6 mouse cellular contexts compared by ENCODE assay signal in the genomic region with DNA sequence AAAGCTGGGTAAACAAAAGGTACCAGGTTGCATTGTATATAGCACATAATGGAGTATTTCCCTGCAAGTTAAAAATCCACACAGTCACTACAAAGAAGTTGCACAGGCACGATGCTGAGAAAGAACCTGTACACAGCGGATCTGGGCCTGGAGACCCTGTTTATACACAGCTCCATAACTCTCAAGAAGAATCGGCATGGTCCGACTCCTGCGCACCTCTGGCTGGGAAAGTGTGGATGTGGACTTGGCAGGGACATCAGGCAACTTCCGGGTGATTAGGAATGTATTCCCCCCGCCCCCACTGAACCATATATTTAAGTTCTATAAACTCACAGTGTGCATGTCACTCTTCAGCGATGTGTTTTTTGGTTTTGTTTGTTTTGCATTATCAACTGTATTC.
DNase-seq lines count a peak whose midpoint lies in the region; TF ChIP-seq lines count a peak whose summit lies in the region.
"Not testable (repeated sequence)": the region's sequence is repeated elsewhere in the genome, so short reads cannot be mapped to it uniquely, and the experiment has no call there.

No protein-coding gene starts in this region.

- intact Hi-C loops in gastrocnemius, adult 2 months (cut with DNase I) = not testable (repeated sequence)

- TF ChIP-seq CTCF in gastrocnemius, adult 2 months (IDR thresholded peaks at IDR 0.05) = not testable (repeated sequence)

- not testable (repeated sequence) for H3K4me3 ChIP-seq in gastrocnemius, adult 2 months

- peak; percentile 25 for DNase-seq in gastrocnemius, adult 2 months
- DNase-seq in heart, adult 11 months = peak; percentile 94
- peak; percentile 22 for DNase-seq in kidney, postnatal 10 days
- peak; percentile 14 to 37 for DNase-seq in lung, postnatal 4 days
- DNase-seq in spleen, postnatal 4 days (ENCODE audit: low spot score in 2 of 2) = peak; percentile 23 to 76
- DNase-seq in urinary bladder, postnatal 10 days (ENCODE audit: low spot score) = peak; percentile 37

- not testable (repeated sequence) for H3K27ac ChIP-seq in gastrocnemius, adult 2 months

Comparison
In these comparisons a context has a peak if more than half of its experiments do, and no peak if none do; other contexts are left out.
1. DNase-seq: peak in every context shown above with its lines; median percentile 94 in heart, adult 11 months; 50 in spleen, postnatal 4 days; 37 in urinary bladder, postnatal 10 days; 26 in lung, postnatal 4 days; 25 in gastrocnemius, adult 2 months; 22 in kidney, postnatal 10 days.